Mouse (Mus musculus): ENCODE measurements around the gene Calhm4. TPM values are rescaled to one million over a fixed set of nuclear protein-coding genes. Genes with fewer than 3 reads are reported as not detected.
"Not testable (repeated sequence)": the region's sequence is repeated elsewhere in the genome, so short reads cannot be mapped to it uniquely, and the experiment has no call there.

Calhm4 gene
- polyA plus RNA-seq, 1 experiment from 2014 or later, result not detected

DNA sequence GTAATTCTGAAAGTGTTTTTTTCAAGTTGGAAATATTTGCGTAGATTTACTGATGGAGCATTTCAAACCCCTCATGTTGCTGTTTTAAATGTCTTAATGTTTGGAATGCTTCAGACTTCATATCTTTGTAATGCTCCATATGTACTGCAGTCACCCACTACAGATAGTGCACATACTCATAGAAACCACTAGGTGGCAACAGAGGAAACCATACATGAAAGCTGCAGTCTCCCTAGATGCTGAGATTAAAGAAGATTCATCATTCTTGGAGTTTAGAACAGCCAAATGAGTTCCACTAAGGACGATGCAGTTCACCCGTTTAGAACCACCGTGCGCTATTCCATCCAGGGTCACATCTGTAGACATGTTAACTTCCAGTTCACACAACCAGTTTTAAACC is 7.5 kb downstream of the Calhm4 start:
- Histone ChIP-seq H3K9me3 (no peaks in the 10 kb centered on the region), H3K4me1 (peaks cover 7% of the 10 kb centered on the region), H3K9ac (no peak overlapping the region), H3K4me2 (no peak overlapping the region), H3K36me3 (replicated peaks) (no peaks in the 10 kb centered on the region), H3K27ac (no peak overlapping the region), H3K4me3 (replicated peaks) (no peak overlapping the region), H3K27me3 (no peaks in the 10 kb centered on the region)
- ATAC-seq (ENCODE audit: low FRiP score), result peak; percentile 75; the same call in 1 of the 2 replicates
- 13% methylated on average over 5 of the region's 5 CpGs for WGBS

DNA sequence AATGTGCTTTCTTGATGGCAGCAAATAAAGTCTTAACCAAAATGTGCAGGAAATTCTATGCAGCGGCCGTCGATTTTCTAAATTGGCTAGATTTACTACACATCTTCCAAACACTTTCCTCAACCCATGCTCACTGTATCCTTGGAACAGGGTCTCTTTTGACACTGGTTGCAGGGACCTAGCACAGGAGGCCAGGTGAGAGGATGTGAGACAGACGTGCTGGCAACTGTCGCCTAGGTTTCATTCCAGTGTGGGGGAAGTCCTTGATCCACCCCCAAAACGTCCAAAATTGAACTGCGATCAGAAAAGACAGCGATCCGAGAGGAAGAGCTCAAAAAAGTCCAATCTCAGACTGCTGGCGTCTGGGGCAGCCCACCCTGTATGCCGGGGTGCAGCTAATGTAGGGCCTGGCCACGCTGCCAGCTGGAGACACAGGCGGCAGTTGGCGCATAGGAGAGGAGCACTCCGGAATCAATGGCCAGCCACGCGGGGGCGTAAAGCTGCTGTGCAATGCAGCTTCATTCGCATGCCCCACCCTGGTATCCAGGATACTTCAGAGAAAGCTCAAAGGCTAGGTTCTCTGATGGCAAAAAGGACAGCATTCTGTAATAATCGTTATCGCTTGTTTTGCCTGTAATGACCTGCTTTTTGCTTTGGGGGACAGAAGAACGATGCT is 10.3 kb downstream of the Calhm4 start:
- H3K9ac ChIP-seq, result no peak overlapping the region
- peak overlapping the region; percentile 39 for H3K4me2 ChIP-seq
- H3K27me3 ChIP-seq, result no peaks in the 10 kb centered on the region
- 21% methylated on average over 22 of the region's 22 CpGs for WGBS
- ATAC-seq (ENCODE audit: low FRiP score), result peak; percentile 90
- no peak overlapping the region for H3K27ac ChIP-seq
- H3K36me3 ChIP-seq (replicated peaks), result no peaks in the 10 kb centered on the region
- no peaks in the 10 kb centered on the region for H3K9me3 ChIP-seq
- no peak overlapping the region for H3K4me3 ChIP-seq (replicated peaks)
- peaks cover 7% of the 10 kb centered on the region for H3K4me1 ChIP-seq

DNA sequence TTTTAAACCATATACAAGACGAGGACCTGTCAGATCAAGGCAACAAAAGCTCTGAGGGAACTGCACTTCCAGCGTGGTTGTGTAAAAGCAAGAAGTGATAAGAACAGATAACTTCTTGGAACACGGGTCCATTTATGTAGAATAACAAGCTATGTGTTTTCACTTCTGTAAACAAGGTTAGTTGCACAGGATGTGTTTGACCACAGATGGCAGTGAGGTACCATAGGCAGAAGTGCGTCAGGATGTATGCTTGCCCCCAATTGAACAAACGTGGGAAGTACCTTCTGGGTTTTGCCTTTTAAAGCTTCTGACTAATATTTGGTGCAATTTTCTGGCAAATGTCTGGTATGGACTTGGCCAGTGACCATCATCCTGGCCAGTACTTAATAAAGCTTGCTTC is 13.8 kb downstream of the Calhm4 start:
- Histone ChIP-seq H3K36me3 (replicated peaks) (no peaks in the 10 kb centered on the region), H3K4me2 (no peak overlapping the region), H3K27me3 (no peaks in the 10 kb centered on the region), H3K4me1 (peaks cover 7% of the 10 kb centered on the region), H3K9me3 (no peaks in the 10 kb centered on the region), H3K9ac (no peak overlapping the region), H3K4me3 (replicated peaks) (no peak overlapping the region), H3K27ac (no peak overlapping the region)
- no peak for ATAC-seq (ENCODE audit: low FRiP score)
- 86% methylated on average over 5 of the region's 5 CpGs for WGBS

DNA sequence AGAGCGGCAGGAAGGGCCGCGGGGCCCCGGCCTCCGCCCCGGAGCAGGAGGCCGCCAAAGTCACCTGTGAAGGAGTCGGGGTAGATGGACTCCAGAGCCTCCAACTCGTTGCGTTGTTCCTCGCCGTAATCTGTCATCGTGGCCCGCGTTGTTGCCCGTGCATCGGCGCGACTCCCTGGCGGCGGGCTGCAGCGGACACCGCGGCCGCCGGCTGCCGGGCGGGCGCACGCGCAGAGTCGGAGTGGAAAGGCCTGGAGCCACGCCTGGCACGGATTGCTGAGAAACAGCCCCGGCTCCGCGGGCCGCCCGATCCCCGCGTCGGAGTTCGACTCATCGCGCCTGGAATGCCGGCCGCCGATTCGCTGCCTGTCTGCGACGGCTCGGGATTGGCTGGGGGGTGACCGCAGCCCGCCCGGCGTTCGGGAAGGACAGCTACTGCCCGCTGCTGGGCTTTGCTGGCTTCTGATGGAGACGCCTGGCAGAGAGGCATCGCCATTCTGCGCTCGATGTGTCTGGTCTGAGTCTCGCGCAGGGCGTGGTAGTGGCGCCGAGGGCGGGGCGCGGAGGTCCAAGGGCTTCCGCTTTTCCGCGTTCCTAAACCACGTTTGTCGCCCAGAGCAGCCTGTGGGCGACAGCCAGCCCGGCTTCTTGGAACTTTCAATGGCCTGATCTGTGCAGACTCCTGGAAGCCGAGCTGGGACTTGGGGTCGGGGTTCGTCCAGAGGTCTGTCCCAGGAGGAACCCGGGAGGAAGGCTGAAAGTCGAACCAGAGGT is 24.6 kb downstream of the Calhm4 start, which contains the start of gene Rwdd1:
Gene Rwdd1, minus strand, starts transcription at position 323 of the 774 bp plus-strand sequence.
- Histone ChIP-seq H3K9me3 (no peaks in the 10 kb centered on the region), H3K36me3 (replicated peaks) (no peaks in the 10 kb centered on the region), H3K4me1 (peaks cover 16% of the 10 kb centered on the region), H3K27ac (peak within 1 kb of the TSS; percentile 93), H3K4me3 (replicated peaks) (peak within 1 kb of the TSS; percentile 81), H3K27me3 (no peaks in the 10 kb centered on the region), H3K4me2 (peak within 1 kb of the TSS; percentile 71), H3K9ac (peak within 1 kb of the TSS; percentile 89)
- under 1% methylated on average over 82 of the region's 82 CpGs for WGBS
- peak; percentile 100 for ATAC-seq (ENCODE audit: low FRiP score)

DNA sequence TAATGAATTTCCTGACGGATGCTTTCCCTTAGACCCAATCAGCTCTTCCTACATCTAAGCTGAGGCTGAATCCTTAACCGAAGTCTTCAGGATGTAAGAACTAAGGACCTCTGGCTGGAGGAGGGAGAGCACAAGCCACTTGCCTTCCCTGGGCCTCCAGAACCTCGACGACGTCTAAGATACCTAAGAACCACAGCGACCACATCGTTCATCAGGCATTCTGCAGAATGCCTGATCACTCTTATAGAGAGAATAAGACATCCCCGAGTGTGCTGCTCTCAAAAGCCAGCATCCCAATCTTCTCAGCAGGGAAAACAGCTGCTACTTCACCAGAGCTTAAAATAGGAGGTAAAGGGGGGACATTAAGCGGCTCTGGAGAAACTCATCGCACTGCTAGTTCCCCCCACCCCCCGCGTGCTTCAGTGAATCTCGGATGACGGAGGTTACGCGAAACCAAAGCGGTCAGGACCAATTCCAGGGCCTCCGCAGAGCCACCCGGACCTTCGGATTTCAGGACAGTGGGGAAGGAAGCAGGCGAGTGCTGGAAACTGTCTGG is 25.3 kb downstream of the Calhm4 start:
- WGBS, result 1% methylated on average over 21 of the region's 21 CpGs
- peak overlapping the region; percentile 93 for H3K27ac ChIP-seq
- peak overlapping the region; percentile 71 for H3K4me2 ChIP-seq
- ATAC-seq (ENCODE audit: low FRiP score), result no peak
- H3K4me3 ChIP-seq (replicated peaks), result peak overlapping the region; percentile 81
- H3K9ac ChIP-seq, result peak overlapping the region; percentile 89
- H3K36me3 ChIP-seq (replicated peaks), result no peaks in the 10 kb centered on the region
- H3K9me3 ChIP-seq, result no peaks in the 10 kb centered on the region
- H3K4me1 ChIP-seq, result peaks cover 16% of the 10 kb centered on the region
- H3K27me3 ChIP-seq, result no peaks in the 10 kb centered on the region

DNA sequence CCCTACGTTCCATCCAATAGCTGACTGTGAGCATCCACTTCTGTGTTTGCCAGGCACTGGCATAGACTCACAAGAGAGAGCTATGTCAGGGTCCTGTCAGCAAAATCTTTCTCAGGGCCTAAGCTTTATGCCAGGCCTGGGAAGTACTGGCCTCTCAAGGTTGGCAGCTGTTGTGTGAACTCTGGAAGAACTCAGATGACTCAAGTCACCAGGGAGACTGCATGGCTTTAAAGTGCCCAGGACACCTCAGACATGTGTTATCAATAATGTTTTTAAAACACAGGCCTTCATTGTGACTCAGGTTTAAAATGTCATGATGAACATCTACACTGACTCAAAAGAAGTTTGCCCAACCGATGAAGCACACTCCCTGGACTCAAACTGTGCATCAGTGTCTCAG is 30.9 kb downstream of the Calhm4 start:
- no peak for ATAC-seq (ENCODE audit: low FRiP score)
- H3K4me3 ChIP-seq (replicated peaks), result no peak overlapping the region
- 85% methylated on average over 2 of the region's 2 CpGs for WGBS
- no peak overlapping the region for H3K9ac ChIP-seq
- H3K36me3 ChIP-seq (replicated peaks), result peaks cover 10% of the 10 kb centered on the region
- H3K4me1 ChIP-seq, result peaks cover 8% of the 10 kb centered on the region
- no peak overlapping the region for H3K4me2 ChIP-seq
- H3K27ac ChIP-seq, result no peak overlapping the region
- H3K9me3 ChIP-seq, result no peaks in the 10 kb centered on the region
- no peaks in the 10 kb centered on the region for H3K27me3 ChIP-seq

DNA sequence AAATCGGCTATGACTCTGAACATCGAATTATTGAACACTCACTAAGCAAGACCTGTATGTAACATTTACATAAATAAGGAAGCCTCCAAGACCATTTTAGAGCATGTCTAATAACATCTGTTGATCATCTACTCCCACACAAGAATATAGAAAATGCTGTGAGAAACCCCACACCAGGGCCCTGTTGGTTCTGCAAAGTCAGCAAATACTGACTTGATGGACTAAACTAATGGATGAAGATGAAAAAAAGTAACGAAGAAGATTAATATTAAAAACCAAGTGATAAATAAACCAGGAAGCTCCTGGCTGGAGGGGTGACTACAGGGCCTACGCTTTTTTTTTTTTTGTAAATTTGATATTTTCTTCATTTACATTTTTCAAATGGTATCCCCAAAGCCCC is 31.5 kb downstream of the Calhm4 start:
- no peaks in the 10 kb centered on the region for H3K9me3 ChIP-seq
- no peak overlapping the region for H3K4me3 ChIP-seq (replicated peaks)
- H3K36me3 ChIP-seq (replicated peaks), result peaks cover 16% of the 10 kb centered on the region
- H3K9ac ChIP-seq, result no peak overlapping the region
- no peak overlapping the region for H3K27ac ChIP-seq
- H3K4me2 ChIP-seq, result no peak overlapping the region
- H3K4me1 ChIP-seq, result peaks cover 2% of the 10 kb centered on the region
- no peak for ATAC-seq (ENCODE audit: low FRiP score)
- H3K27me3 ChIP-seq, result no peaks in the 10 kb centered on the region
- WGBS, result 97% methylated on average over 4 of the region's 4 CpGs

DNA sequence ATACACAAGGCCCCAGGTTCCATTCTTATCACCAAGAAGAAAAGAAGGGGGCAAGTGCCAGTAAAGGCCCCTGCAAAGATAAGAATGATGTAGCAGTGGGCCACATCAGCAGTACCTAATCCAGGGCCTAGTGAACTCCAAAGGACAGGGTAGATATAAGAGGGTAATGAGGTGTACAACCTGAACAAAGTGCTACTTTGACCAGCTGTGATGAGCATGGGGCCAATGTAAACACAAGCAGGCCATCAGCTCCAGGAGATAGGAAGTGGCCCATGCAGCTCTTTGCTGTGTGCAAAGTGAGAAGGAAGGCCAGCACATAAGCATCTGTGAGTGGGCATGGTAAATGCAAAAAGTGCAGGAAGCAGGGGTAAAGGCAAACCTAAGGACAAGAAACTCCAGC is 45.7 kb downstream of the Calhm4 start:
- ATAC-seq (ENCODE audit: low FRiP score), result no peak
- peaks cover 76% of the 10 kb centered on the region for H3K36me3 ChIP-seq (replicated peaks)
- H3K4me3 ChIP-seq (replicated peaks), result no peak overlapping the region
- no peaks in the 10 kb centered on the region for H3K9me3 ChIP-seq
- H3K27ac ChIP-seq, result no peak overlapping the region
- no peak overlapping the region for H3K4me2 ChIP-seq
- no peaks in the 10 kb centered on the region for H3K27me3 ChIP-seq
- no peak overlapping the region for H3K9ac ChIP-seq
- no peaks in the 10 kb centered on the region for H3K4me1 ChIP-seq

DNA sequence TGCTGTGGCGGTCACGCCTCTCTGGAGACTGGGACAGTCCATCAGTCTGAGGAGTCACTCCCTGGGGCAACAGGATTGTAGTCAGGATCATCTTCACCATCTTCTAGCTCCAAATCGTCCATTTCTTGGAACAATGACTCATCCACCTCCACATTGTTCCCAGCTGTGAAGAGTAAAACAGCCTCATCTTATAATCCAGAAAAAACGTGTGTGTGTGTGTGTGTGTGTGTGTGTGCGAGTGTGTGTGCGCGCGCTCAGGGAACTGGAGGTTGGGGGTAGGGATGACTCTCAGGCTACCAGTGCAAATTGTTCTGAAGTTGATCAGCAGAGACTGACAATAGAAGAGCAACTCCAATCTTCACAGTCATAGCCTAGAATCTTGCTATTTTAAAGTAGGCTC is 47.4 kb downstream of the Calhm4 start:
- WGBS, result 89% methylated on average over 6 of the region's 8 CpGs
- not testable (repeated sequence) for H3K4me3 ChIP-seq (replicated peaks); H3K27ac ChIP-seq; H3K9me3 ChIP-seq; H3K4me2 ChIP-seq; ATAC-seq (ENCODE audit: low FRiP score); H3K27me3 ChIP-seq; H3K9ac ChIP-seq; H3K4me1 ChIP-seq
- peaks cover 81% of the 10 kb centered on the region for H3K36me3 ChIP-seq (replicated peaks)

Other genes with a start within 250 kb of the Calhm4 start
- not detected in 2 replicates for gene Sult3a1, start 186.6 kb downstream of the Calhm4 start, polyA plus RNA-seq (2016; fragmentation: Nextera tagmentation; extraction: Ambion mirVana)
- 0.41 and 0.54 TPM in 2 replicates for gene Rsph4a, start 139.2 kb downstream of the Calhm4 start, polyA plus RNA-seq (2016; fragmentation: Nextera tagmentation; extraction: Ambion mirVana)
- gene Zup1, start 93.0 kb downstream of the Calhm4 start, polyA plus RNA-seq (2016; fragmentation: Nextera tagmentation; extraction: Ambion mirVana), result 27.2 and 29.7 TPM in 2 replicates
- 154 and 155 TPM in 2 replicates for gene Rwdd1, start 24.7 kb downstream of the Calhm4 start, polyA plus RNA-seq (2016; fragmentation: Nextera tagmentation; extraction: Ambion mirVana)
- not detected in 2 replicates for gene Trappc3l, start 6.7 kb downstream of the Calhm4 start, polyA plus RNA-seq (2016; fragmentation: Nextera tagmentation; extraction: Ambion mirVana)
- gene Calhm5, start 52.2 kb upstream of the Calhm4 start, polyA plus RNA-seq (2016; fragmentation: Nextera tagmentation; extraction: Ambion mirVana), result 0.12 and 0.24 TPM in 2 replicates
- gene Calhm6, start 83.7 kb upstream of the Calhm4 start, polyA plus RNA-seq (2016; fragmentation: Nextera tagmentation; extraction: Ambion mirVana), result 0.34 and 0.36 TPM in 2 replicates
- 11.2 and 13.4 TPM in 2 replicates for gene Dse, start 163.4 kb upstream of the Calhm4 start, polyA plus RNA-seq (2016; fragmentation: Nextera tagmentation; extraction: Ambion mirVana)
- gene Tspyl1, start 237.9 kb upstream of the Calhm4 start, polyA plus RNA-seq (2016; fragmentation: Nextera tagmentation; extraction: Ambion mirVana), result 98.6 and 99.9 TPM in 2 replicates

All from forebrain, embryonic 12.5 days (tissue).